7 mouse cellular contexts compared by ENCODE assay signal in genomic region chr11:33148338-33149087, GRCm38 (mm10). TPM values are rescaled to one million over a fixed set of nuclear protein-coding genes. Genes with fewer than 3 reads are reported as not detected.
A peak's percentile ranks its signal among the peaks of the same experiment; 100 is the strongest.
DNase-seq lines count a peak whose midpoint lies in the region; ATAC-seq and TF ChIP-seq lines count a peak whose summit lies in the region.

No protein-coding gene starts in this region.

- peaks cover 27% of the 10 kb centered on the region for H3K36me3 ChIP-seq in hindbrain, postnatal 0 days (ENCODE audit: insufficient read depth, low read length)

- 7% methylated on average over 23 of the region's 23 CpGs for WGBS in hindbrain, postnatal 0 days

- TF ChIP-seq CTCF in hindbrain, postnatal 0 days (IDR thresholded peaks at IDR 0.05; ENCODE audit: low read depth) = peak; percentile 88
- peak; percentile 81 for TF ChIP-seq CTCF in left cerebral cortex, adult 2 months (IDR thresholded peaks at IDR 0.05)

- no peaks in the 10 kb centered on the region for H3K9me3 ChIP-seq in hindbrain, postnatal 0 days (ENCODE audit: low read length)

- peak overlapping the region; percentile 72 for H3K4me2 ChIP-seq in hindbrain, postnatal 0 days (ENCODE audit: low read depth, low read length)

- intact Hi-C loops in left cerebral cortex, adult 2 months (cut with DNase I) = loop anchor here (1.0 to 5.0 kb wide), 6 partner anchors 71 to 696 kb away; no protein-coding TSS in a partner anchor

- H3K9ac ChIP-seq in hindbrain, postnatal 0 days (replicated peaks; ENCODE audit: low read length) = 0 out of 2 replicates have a peak overlapping the region, but pooled peaks have one; percentile 58

- peak; percentile 73 for ATAC-seq in hindbrain, postnatal 0 days
- ATAC-seq in megakaryocyte, adult 5-6 weeks (ENCODE audit: poor library complexity, severe bottlenecking) = peak; percentile 86

- H3K27ac ChIP-seq in hindbrain, postnatal 0 days = peak overlapping the region; percentile 74
- no peak overlapping the region for H3K27ac ChIP-seq in left cerebral cortex, adult 2 months

- 0 out of 2 replicates have a peak, but pooled peaks cover 3% of the 10 kb centered on the region for H3K4me1 ChIP-seq in hindbrain, postnatal 0 days (ENCODE audit: insufficient read depth, low read length)

- H3K27me3 ChIP-seq in hindbrain, postnatal 0 days (ENCODE audit: insufficient read depth, low read length) = no peaks in the 10 kb centered on the region

- H3K4me3 ChIP-seq in hindbrain, postnatal 0 days (ENCODE audit: low read length) = peak overlapping the region; percentile 63
- peak overlapping the region; percentile 50 for H3K4me3 ChIP-seq in left cerebral cortex, adult 2 months

- peak; percentile 67 to 71 for DNase-seq in adrenal gland, adult 18-20 months (ENCODE audit: low spot score in 2 of 2)
- peak; percentile 56 to 78 for DNase-seq in cerebellum, postnatal 4 days (ENCODE audit: low spot score in 2 of 2)
- peak; percentile 67 to 74 for DNase-seq in gastrocnemius, adult 8-10 months (ENCODE audit: low spot score in 2 of 2)
- peak; percentile 93 for DNase-seq in hindbrain, postnatal 0 days (ENCODE audit: low spot score)
- peak; percentile 63 to 70 for DNase-seq in left cerebral cortex, adult 2 months (ENCODE audit: extremely low spot score in 1 of 2, low spot score in 2 of 2)
- peak; percentile 85 for DNase-seq in right cerebral cortex, postnatal 10 days (ENCODE audit: low spot score in 2 of 2)

RNA-seq across cellular contexts. Expression of gene Fgf18, which starts 1.3 kb away (rescaled TPM):
- total RNA-seq in adrenal gland, adult 18-20 months (2021) = 1 to 10 TPM; 1.3 to 2.0 TPM
- 1 to 10 TPM in 2 of 4 experiments, under 1 TPM in 2; 0.54 to 2.1 (median 0.94) TPM for total RNA-seq in gastrocnemius, adult 8-10 months (2022)
- total RNA-seq in hindbrain, postnatal 0 days (2014; rRNA removed) = 6.3 and 10.1 TPM in 2 replicates
- 10.0 and 10.3 TPM in 2 replicates for polyA plus RNA-seq in hindbrain, postnatal 0 days (2015; fragmentation: Nextera tagmentation; extraction: Ambion mirVana)
- 1 to 10 TPM; 1.9 to 2.6 TPM for total RNA-seq in left cerebral cortex, adult 2 months (2021)
- not detected in 2 replicates for total RNA-seq in megakaryocyte, adult 5-6 weeks (2015)
- total RNA-seq in megakaryocyte, adult 5-6 weeks (2017) = not detected in 2 replicates

RNA-seq across cellular contexts. Expression of gene Npm1, which starts 14.5 kb away (rescaled TPM):
- 100 to 1,000 TPM; 224 to 282 TPM for total RNA-seq in adrenal gland, adult 18-20 months (2021)
- total RNA-seq in gastrocnemius, adult 8-10 months (2022) = 100 to 1,000 TPM; 118 to 161 (median 130) TPM
- 143 and 182 TPM in 2 replicates for total RNA-seq in hindbrain, postnatal 0 days (2014; rRNA removed)
- polyA plus RNA-seq in hindbrain, postnatal 0 days (2015; fragmentation: Nextera tagmentation; extraction: Ambion mirVana) = 395 and 396 TPM in 2 replicates
- 100 to 1,000 TPM; 146 to 152 TPM for total RNA-seq in left cerebral cortex, adult 2 months (2021)
- 717 and 796 TPM in 2 replicates for total RNA-seq in megakaryocyte, adult 5-6 weeks (2015)
- total RNA-seq in megakaryocyte, adult 5-6 weeks (2017) = 1,083 and 1,097 TPM in 2 replicates

RNA-seq across cellular contexts. Expression of gene Tlx3, which starts 54.9 kb away (rescaled TPM):
- total RNA-seq in adrenal gland, adult 18-20 months (2021) = under 1 TPM in 1 of 2 experiments, not detected in 1; 0.19 TPM
- not detected for total RNA-seq in gastrocnemius, adult 8-10 months (2022)
- 39.4 and 39.6 TPM in 2 replicates for total RNA-seq in hindbrain, postnatal 0 days (2014; rRNA removed)
- polyA plus RNA-seq in hindbrain, postnatal 0 days (2015; fragmentation: Nextera tagmentation; extraction: Ambion mirVana) = 11.3 and 14.5 TPM in 2 replicates
- total RNA-seq in left cerebral cortex, adult 2 months (2021) = not detected
- not detected in 2 replicates for total RNA-seq in megakaryocyte, adult 5-6 weeks (2015)
- not detected in 2 replicates for total RNA-seq in megakaryocyte, adult 5-6 weeks (2017)

Comparison
In these comparisons a context has a peak if more than half of its experiments do, and no peak if none do; other contexts are left out.
1. RNA of gene Tlx3, which starts 54.9 kb away (total RNA-seq): 39.4 to 39.6 TPM in hindbrain, postnatal 0 days; 0.19 TPM in adrenal gland, adult 18-20 months, not detected in left cerebral cortex, adult 2 months, not detected in gastrocnemius, adult 8-10 months and not detected in megakaryocyte, adult 5-6 weeks; every median in the first group is over 10 times any median in the second.
2. Peak in every context shown above with its lines, with median percentiles within 50 percentile points of each other: DNase-seq.